Mouse (Mus musculus) MEL-GATA-1-ER (cell line): ENCODE measurements around the gene C530025M09Rik.

Experiments
- DNase-seq: peaks from one replicate; pipeline ENCODE4 v3.0.0-alpha.2; 2012; ENCODE audit warnings: low read depth; ENCODE audit errors: extremely low read depth

Gene C530025M09Rik

GRCm38 (mm10) chr2:149804599-149805140 lies 26.3 kb downstream of the C530025M09Rik start:
- DNase-seq = no peak

- DNase-seq = no peak
These were observed 32.4 kb downstream of the C530025M09Rik start for GRCm38 (mm10) chr2:149798613-149799012.
